In the genomic region with DNA sequence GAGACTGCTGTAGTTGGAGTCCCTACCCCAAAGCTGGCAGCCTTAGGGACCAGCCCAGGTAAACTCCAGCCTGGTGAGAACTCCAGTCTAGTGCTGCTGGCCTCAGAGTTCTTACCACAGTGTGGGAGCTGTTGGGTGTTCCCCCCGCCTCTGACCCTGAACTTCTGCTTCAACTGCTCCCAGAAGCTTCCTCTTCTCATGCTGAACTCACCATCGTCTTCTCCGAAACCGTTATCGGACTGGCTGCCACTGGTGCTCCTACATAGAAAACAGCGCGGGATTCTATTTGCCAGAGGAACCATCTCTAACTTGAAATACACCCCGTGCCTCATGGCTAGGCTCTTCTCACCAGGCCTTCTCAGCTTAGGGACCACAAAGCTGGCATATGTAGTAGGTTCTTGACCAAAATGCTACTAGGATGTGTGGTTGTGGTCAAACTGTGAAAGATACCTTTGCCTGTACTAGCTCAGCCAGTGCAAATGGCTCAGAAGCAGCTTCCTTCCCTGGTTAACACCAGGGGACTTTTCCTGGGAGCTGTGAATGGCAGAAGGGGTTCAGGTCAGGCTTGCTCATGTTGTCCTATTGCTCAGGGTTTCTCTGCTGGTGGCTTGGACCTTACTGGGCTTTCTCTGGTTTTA, we compare ENCODE assay signal across 14 mouse cellular contexts. TPM values are rescaled to one million over a fixed set of nuclear protein-coding genes. Genes with fewer than 3 reads are reported as not detected.
DNase-seq lines count a peak whose midpoint lies in the region; ATAC-seq and TF ChIP-seq lines count a peak whose summit lies in the region.
"Had no signal": no experiment of that assay in that cellular context is flagged by ENCODE, and none has a peak within 500 bp of the region (broad histone marks: within the 10 kb centered on the region; RNA-seq: fewer than 3 reads in every experiment).

No protein-coding gene starts in this region.

- H3K4me3 ChIP-seq in liver, adult 2 months (ENCODE audit: insufficient read depth, low read depth, low read length), result no peak overlapping the region
- H3K4me3 ChIP-seq: limb, embryonic 12.5 days had no signal

- H3K27ac ChIP-seq in liver, adult 2 months (replicated peaks; ENCODE audit: insufficient read depth, low read depth, low read length), result peak overlapping the region; percentile 12
- H3K27ac ChIP-seq: limb, embryonic 12.5 days had no signal

- H3K79me2 ChIP-seq in liver, adult 2 months (ENCODE audit: control insufficient read depth, insufficient read depth, low read length), result peaks cover 78% of the 10 kb centered on the region

- peaks cover 42% of the 10 kb centered on the region for H3K4me1 ChIP-seq in liver, adult 2 months (ENCODE audit: control insufficient read depth, insufficient read depth, low read length)

- peak; percentile 30; the same call in 1 of the 2 replicates for ATAC-seq in neutrophil, adult 5-6 weeks (ENCODE audit: extremely low read depth, insufficient number of reproducible peaks, low FRiP score, poor library complexity, severe bottlenecking)
- ATAC-seq: midbrain, embryonic 16.5 days had no signal

- no peak overlapping the region for H3K9ac ChIP-seq in liver, adult 2 months (ENCODE audit: low read depth, low read length)
- H3K9ac ChIP-seq: limb, embryonic 12.5 days had no signal

- no peak for TF ChIP-seq CTCF in liver, adult 2 months (IDR thresholded peaks at IDR 0.05; ENCODE audit: low read depth, low read length)

- no peaks in the 10 kb centered on the region for H3K27me3 ChIP-seq in liver, adult 2 months (ENCODE audit: control insufficient read depth, insufficient read depth, low read length)
- H3K27me3 ChIP-seq: limb, embryonic 12.5 days had no signal

- peak; percentile 42 to 59 for DNase-seq in lung, adult 18-20 months
- DNase-seq in lung, postnatal 25 days (ENCODE audit: low spot score), result no peak
- DNase-seq in MEL-GATA-1-ER (ENCODE audit: extremely low read depth, low read depth), result peak; percentile 89
- DNase-seq in liver, adult 2 months (ENCODE audit: extremely low read depth, low read depth, low spot score), result no peak
- DNase-seq in thymus, postnatal 4 days, result no peak
- DNase-seq in left cerebral cortex, adult 9 months (ENCODE audit: low spot score in 2 of 2), result no peak
- no peak for DNase-seq in frontal cortex, adult 2 months (ENCODE audit: extremely low spot score in 1 of 2, low spot score in 1 of 2)
- DNase-seq: adrenal gland, postnatal 10 days; gastrocnemius, postnatal 14 days; heart, postnatal 36 days; kidney, postnatal 14 days had no signal

- TF ChIP-seq POLR2A in liver, adult 2 months (IDR thresholded peaks at IDR 0.05; ENCODE audit: extremely low read depth, insufficient read depth, low read length), result no peak

- 83% methylated on average over 8 of the region's 8 CpGs for WGBS in liver, adult 2 months

- H3K36me3 ChIP-seq in liver, adult 2 months (ENCODE audit: control insufficient read depth, insufficient read depth, low read length), result no peaks in the 10 kb centered on the region

RNA-seq across cellular contexts. Expression of gene Capzb, which starts 7.1 kb away (rescaled TPM):
- 51.4 and 58.5 TPM in 2 replicates for total RNA-seq in liver, adult 2 months (2014; rRNA removed)
- polyA plus RNA-seq in liver, adult 2 months (2012; rRNA removed), result 52.6 and 56.4 TPM in 2 replicates
- 169 and 180 TPM in 2 replicates for total RNA-seq in neutrophil, adult 5-6 weeks (2017)
- 222 and 227 TPM in 2 replicates for polyA plus RNA-seq in frontal cortex, adult 2 months (2012; rRNA removed)

Comparison
In these comparisons a context has a peak if more than half of its experiments do, and no peak if none do; other contexts are left out.
1. DNase-seq: peak in lung, adult 18-20 months (2 of 2) and MEL-GATA-1-ER (single experiment); none in lung, postnatal 25 days (single experiment), liver, adult 2 months (single experiment), thymus, postnatal 4 days (single experiment), left cerebral cortex, adult 9 months (0 of 2) and frontal cortex, adult 2 months (0 of 2).